Mouse (Mus musculus) left cerebral cortex, adult 9 months (tissue): Measurements from ENCODE around the gene Tex46.
A peak's percentile ranks its signal among the peaks of the same experiment; 100 is the strongest.

Experiments used
- DNase-seq, 2 experiments: peaks; one replicate each; pipeline ENCODE4 v3.0.0; 2022; ENCODE audit warnings: low spot score in 2 of 2

Tex46 gene

DNA sequence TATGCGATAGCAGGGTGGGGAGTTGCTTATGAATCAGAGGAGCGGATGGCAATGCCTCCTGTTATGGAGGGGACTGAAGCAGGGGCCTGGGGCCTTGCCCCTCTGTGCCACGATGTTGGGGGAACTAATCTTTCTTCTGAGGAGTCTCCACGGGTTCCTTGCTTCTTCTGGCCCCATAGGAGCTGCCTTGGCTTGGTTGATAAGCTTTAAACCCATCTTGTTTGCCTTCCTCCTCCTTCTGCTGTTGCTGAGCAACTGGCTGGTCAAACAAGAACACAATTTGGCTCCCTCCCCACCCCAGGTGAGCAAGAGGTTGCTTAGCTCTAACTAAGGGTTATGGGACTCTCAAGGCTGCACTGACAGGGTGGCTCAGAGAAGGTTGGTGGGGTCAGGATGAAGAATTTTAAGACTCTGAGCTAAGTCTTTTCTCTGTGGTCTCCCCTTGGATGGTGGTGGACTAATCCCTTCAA is at the start of gene Tex46:
Tex46 (plus strand) TSS at position 51 of the 470 bp plus-strand sequence.
- DNase-seq: no peak

DNA sequence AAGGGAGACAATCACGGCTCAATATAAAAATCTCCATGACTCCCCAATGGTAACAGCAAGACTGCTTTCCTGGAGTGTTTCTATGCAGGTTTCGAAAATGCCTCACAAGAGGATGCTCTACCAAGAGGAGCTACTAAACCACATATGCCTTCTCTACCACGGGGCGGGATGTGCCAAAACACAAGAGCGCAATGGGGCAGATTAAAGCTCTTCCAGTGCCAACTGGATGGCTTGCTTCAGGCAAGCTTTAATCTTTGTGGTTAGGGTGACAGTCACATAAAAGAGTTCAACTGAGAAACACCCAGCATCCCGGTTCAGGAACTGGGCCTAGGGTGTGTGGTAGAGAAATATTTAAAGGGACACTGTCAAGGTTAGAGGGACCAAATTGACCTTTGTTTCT is 47.5 kb upstream of the Tex46 start:
- no peak for DNase-seq

DNA sequence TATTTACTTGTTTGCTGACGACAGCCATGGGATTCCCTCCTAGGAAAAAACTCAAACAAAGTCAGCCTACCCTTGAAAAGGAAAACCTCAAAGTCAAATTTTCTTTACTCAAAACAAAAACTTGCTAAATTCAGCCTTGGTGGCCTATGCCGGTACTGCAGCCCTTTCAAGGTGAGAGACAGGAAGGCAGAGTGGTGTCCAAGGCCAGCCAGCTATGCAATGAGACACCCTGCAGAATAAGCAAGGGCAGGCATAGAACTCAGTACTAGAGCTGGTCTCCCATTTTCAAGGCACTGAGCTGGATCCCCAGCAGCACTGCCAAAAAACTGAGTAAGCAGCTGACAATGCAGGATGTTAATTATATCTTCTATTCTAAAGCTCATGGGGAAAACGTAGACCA is 41.6 kb upstream of the Tex46 start:
- DNase-seq: no peak

DNA sequence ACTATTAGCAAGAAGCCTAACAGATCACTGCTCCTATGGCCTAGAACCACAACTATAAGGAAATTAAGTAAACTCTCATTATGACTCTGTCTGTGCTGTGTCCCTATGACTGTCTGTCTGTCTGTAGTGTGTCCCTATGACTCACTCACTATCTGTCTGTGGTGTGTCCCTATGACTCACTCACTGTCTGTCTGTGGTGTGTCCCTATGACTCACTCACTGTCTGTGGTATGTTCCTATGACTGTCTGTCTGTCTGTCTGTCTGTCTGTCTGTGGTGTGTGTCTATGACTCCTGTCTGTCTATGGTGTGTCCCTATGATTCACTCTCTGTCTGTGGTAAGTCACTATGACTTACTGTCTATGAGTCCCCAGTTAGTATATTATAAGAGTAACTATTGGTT is 40.2 kb upstream of the Tex46 start:
- no peak for DNase-seq

DNA sequence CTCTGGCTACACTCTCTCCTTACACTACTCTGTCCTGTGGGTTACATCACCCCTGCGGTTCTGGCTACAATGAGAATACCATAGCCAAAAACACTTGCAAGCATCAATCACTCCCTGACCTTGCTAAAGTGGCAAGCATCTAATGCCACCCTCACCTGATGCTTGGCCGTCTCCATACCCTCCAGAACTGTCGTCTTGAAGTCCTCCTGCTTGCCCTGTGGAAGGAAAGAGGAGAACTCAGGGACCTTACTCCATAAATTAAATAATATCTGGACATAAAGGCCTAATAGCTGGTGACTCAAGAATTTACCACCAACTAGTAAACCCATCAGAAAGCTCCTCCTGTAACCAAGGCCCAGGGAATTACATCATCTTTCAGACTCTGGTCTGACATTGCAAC is 28.4 kb upstream of the Tex46 start:
- DNase-seq: no peak

DNA sequence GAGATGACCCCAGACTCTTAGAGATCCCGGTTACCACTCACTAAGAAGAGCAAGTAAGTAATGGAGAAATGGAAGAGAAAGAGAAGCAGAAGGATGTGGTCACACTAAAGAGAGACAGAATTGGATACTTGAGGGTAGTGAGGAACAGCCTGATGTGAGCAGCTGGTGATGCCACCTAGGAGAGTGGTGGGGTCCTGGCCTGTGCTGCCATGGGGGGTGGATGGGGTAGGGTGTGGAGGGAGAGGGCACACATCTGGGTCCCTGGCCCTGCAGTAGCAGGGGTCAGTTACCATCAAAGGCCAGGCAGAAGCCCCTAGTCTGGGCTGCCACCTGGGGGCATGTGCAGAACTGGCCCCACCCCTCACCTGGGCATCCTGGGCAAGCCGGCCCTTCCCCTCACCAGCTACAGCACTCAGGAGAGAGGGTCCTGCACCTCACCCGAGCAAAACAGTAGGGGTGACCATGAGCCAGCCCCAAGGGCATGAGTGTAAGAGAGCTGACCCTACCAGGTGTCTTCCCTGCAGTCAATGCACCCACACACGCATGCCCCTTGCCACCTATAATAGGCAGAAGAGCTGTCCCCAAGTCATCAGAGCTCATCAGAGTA is 22.9 kb upstream of the Tex46 start:
- DNase-seq: no peak

DNA sequence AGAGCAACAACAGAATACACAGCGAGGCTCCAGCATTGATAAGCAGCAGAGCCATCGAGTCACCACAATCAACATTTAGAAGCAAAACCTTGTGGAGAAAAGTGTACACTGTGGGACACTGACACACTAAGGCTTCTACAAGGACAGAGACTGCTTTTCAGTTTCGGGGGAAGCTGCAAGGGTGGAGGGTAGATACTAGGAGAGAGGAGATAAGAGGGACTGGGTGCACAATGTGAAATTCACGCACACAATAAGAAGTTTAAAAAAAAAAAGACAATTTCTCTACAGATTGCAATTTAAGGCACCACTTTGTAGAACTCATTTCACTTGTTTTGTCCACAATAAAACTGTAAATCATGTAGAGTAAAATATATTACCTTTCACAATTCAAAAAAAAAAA is 22.2 kb upstream of the Tex46 start:
- DNase-seq: no peak

DNA sequence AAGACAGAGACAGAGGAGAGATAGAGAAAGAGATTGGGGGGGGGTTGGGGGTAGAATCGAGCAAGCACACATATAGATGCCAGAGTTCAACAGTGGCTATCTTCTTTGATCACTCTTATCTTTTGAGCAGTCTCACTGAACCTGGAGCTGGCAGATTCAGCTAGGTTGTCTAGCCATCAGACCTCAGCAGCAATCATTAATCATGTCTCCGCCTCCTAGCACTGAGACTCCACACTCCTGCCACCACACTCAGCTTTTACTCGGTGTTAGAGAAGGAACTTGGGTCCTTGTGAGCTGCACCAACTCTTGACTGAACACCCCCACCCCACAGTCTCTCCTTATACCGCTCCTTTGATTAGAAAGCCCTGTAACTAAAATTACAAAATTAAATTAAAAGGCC is 18.1 kb upstream of the Tex46 start:
- no peak for DNase-seq

DNA sequence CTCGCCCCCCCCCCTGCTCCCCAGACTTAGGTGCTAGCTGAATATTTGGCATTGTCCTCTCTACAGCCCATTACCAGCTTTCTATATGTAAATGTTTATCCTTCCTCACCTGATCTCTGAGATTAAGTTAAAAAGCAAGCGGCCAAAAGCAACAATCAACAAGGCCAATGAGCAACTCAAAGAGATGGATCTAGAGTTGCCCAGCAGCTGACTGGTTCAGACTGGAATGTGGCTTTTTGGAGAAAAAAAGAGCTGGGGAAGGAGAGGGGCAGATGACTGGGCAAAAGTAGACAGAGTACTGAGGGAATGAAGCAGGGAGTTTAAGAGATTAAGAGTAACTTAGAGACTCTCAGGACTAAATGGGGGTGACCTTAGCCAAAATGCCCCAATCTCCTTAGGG is 16.2 kb upstream of the Tex46 start:
- no peak for DNase-seq

DNA sequence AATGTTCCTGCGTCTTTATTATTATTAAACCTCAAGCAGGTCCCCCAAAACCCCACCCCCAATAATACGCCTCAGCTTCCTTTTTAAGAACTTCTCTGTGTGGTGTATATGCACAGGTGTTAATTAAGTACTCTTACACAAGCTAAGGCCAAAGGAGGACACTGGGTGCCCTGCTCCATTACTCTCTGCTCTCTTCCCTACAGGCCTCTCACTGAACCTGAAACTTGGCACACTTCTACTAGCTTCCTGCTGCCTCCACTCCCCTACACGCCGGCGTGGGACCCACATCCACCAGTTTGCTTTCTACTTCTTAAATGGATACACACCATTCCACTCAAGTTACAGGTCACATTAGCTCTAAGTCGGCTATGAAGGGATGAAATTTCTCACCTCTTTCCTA is 15.0 kb upstream of the Tex46 start:
- DNase-seq: no peak

DNA sequence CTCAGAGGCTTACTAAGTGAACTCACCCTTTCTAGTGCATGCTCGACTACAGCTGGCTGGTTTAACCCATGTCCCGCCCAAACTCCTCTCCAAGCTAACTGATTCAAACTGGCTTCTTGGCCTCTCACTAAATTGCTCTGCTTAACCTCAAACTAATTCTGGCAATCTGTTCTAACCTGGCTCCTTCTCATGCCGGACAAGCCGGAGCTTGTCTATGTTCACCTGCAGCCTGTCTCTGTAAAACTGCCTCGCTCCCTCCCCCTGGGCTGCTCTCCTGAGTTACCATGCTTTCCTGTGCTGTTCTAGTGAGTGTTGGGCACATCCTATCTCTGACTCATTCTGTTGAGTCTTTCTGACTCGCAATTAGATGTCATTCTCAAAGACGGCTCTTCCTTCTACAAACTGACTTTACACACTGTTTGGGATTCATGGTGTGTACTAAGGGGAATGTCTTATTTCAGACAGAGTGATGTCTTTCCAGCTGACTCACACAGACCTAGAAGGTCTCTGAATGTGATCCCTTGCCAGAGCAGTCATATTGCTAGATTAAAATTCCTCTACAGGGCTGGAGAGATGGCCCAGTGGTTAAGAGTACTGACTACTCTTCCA is 11.9 kb upstream of the Tex46 start:
- DNase-seq: no peak

DNA sequence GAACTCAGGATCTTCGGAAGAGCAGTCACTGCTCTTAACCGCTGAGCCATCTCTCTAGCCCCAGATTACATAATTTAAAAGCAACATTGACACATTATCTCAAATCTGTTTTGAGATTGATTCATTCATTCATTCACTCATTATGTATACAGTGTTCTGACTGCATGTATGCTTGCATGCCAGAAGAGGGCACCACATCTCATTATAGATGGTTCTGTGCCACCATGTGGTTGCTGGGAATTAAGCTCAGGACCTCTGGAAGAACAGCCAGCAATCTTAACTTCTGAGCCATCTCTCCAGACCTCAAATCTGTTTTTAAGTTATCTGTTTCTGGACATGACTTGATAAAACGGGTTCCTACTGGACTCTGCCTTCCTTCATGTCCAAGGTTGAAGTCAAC is 10.4 kb upstream of the Tex46 start:
- DNase-seq: no peak

DNA sequence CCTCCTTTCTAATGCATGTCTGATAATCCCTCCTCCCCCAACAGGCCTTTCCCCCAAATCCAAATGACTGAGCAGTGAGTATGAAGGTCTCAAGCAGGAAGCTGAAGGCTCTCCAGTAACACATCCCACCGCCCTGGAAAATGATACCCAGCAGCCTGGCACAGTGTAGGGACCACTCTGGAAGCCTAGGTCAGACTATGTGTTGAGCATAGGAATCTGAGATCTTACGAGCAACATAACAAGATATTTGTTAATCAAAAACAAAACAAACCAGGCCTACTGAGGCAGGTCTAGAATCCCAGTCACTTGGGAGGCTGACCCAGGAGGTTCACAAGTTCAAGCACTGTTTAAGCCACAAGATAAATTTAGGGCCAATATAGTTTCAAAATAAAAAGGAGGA is 9.7 kb upstream of the Tex46 start:
- DNase-seq: no peak

DNA sequence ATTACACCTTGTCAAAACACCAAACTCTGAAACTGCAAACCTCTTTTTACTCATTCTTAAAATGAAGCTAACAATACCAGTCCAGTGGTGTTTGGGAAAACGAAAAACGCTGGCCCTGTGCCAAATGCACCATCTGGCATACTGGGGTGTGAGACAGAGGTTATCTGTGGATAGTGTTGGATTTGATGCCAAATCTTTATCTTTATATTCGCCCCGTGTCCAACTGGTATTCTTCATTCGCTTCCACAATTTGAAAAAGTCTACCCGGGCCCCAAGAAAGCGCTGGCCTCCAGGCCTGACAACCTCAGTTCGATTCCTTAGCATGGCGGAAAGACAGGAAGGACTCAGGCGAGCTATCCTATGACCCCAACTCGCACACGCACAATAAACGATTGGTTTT is 8.8 kb upstream of the Tex46 start:
- peak in 1 of 2 experiments; percentile 56 for DNase-seq

DNA sequence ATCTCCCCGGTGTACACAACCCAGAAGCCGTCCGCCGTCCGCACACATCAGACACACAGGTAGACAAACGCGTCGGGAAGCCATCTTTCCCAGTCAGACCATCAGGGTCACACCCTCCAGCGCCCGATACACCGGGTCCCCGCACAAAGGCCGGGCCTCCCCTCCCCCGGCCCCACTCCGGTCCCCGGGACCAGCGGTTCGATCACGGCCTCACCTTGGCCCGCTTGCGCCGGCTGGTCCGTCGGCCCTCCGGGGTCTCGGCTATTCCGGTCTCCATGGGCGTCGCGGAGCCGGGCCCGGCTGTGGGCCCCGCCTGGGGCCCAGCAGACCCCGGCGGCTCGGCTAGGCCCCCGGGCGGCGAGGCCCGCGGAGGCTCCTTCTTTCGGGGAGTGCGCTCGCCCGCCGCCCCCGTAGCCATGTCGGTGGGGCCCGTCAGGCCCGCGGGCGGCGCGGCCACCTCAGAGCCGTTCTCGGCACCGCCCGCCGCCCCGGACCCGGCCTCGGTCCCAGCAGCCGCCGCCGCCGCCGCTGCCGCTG is 8.2 kb upstream of the Tex46 start:
- DNase-seq: peak in 1 of 2 experiments; percentile 16

DNA sequence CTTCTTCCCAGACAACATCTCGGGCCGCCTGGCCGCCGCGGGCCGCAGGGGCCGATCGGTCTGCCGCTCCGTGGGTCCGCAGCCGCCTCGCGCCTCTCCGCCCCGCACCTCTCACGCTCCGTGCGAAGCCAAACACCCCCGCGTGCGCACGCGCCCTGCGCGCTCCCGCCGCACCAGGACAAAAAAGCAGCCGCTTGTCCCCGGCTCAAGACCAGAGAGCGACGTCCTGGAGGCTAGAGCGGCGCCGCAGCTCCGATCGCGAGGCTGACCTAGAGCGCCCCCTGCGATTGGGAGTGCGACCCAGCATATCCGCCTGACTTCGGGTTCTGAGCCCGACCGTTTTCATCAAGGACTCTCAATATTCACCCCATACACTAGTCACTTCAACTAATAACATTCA is 7.7 kb upstream of the Tex46 start, which contains the start of gene Kdm1a:
Kdm1a (minus strand) TSS at position 156 of the 400 bp plus-strand sequence.
- DNase-seq: peak; percentile 71 to 94

DNA sequence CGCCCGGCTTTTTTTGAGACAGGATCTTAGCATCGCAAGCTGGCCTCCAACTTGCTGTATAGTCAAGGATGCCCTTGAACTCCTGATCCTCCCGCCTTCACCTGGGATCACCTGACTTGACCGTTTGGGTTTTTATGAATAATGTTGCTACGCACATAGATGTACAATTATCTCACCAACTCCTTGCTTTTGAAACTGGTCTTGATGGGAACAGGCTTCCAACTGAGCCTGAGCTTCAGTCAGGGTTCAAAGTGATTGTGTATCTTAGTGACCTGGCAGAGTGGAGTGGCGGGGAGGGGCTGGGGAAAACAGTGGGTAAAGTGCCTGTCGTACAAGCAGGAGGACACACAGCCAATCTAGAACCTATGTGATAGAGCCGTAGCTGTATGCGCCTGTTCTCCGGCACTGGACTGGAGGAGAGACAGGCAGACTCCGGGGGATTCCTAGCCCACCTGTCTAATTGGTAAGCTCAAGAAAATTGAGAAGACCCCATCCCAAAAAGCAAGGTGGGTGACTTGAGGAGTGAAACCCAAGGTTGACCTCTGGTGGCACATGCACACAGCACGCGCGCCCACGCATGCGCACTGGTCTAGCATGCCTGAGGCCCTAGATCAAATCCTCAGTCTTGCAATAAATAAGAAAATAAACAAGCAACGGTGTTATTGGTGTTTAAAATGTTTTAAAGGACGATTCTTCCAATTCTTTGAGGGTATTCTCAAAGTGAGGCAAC is 4.3 kb upstream of the Tex46 start:
- DNase-seq: no peak

DNA sequence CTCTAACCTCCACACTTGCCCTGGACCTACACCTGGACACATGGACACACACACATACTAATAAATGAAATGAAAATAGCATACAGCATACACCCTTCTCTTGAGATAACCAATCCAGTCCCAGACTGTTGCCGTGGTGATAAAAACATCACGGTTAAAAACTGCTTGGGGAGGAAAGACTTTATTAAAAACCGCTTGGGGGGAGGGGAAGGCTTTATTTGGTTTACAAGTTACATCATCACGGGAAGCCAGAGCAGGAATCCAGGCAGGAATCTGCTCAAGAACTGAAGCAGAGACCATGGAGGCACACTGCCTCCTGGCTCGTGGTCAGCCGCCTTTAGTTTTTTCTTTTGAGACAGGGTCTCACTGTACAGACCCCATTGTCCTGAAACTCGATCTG is 3.4 kb downstream of the Tex46 start:
- DNase-seq: no peak

DNA sequence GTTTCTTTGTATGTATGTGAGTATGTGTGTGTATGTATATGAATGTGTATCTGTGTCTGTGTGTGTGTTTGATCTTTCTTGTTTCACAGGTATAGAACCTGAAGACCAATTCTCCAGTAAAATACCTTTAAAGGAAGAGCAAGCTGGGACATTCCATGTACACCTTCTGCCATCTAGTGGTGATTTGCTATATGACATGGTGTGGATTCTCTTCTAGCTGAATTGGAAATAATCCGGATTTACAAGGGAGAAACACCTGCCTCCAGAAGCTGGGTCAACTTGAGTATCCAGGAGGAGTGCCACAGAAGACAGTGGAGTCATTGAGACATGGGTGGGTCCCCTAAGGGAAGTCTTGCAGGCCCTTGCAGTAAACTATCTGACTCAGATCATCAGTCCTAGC is 11.1 kb downstream of the Tex46 start:
- peak in 1 of 2 experiments; percentile 70 for DNase-seq

DNA sequence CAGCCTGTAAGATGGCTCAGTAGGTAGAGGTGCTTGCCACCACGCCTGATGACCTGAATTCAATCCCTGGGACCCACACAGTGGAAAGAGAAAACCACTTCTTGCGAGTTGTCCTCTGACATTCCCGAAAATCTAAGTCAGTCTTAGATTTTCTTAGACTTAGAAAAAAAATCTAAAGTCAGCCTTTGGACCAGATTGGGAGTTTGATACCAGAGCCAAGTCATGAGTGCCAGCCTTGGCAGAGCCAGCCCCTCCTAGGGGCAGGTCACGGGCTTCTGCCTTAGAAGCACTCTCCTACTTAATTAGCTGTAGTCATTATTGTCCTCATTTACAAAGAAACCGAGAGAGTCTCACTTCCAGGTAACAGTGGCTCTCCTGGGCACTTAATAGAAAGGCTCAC is 11.7 kb downstream of the Tex46 start:
- DNase-seq: no peak

DNA sequence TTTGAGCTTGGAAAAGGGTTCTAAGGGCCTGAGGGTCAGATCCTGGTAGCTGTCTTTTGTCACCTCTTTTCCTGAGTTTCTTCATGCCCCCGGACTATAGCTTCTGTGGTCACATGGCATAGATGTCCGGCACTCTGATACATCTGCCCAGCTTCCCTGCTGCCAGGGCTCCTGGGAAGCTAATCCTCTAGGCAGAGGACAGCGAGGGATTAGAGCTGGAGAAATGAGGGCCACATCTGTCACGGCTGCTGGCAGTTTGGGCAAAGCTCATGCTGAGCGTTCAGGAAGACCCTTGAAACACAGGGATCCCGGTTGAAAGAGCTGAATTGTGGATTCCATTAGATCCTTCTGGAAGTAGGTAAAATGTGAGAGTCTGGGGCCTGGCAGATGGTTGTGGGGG is 12.2 kb downstream of the Tex46 start, which contains the start of gene Lactbl1:
Lactbl1 (plus strand) TSS at position 234 of the 400 bp plus-strand sequence.
- no peak for DNase-seq

DNA sequence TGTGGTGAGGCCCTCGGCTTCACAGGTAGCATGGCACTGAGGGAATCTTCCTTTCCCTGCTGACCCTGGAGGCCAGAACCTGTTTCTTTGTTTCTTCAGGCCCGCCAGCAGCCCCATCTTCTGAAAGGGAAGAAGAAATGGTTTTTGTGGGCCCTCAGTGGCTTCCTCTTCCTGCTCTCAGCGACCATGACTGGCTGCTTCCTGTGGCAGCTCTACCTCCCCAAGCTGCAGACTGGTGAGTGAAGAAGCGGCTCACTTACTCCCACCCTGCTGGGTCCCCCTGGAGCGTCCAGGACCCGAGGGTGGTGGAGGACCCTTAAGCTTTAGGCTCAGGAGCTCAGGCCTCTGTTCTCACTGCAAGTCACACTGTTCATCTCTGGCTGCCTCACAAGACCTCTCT is 16.4 kb downstream of the Tex46 start:
- DNase-seq: no peak
